Mouse (Mus musculus) heart, embryonic 14.5 days (tissue): ENCODE measurements around the gene Fn1. TPM values are rescaled to one million over a fixed set of nuclear protein-coding genes. Genes with fewer than 3 reads are reported as not detected.

Experiments used
- ATAC-seq: fragments of 200-750 bp; cut with Nextera tagmentation; 2 replicates; pipeline ENCODE4 v1.8.0; 2017; ENCODE audit warnings: low read depth, moderate TSS enrichment; ENCODE audit not compliant: insufficient number of reproducible peaks, insufficient read depth, low FRiP score
- H3K27ac ChIP-seq, 2 experiments: fragments of 200-500 bp in 1 of 2; fragments of 300-500 bp in 1 of 2; sonication (generic) in 1 of 2; replicated peaks in 1 of 2; 2 replicates each; pipeline ENCODE4 v1.5.1; 2012 to 2014; ENCODE audit warnings: low read depth in 2 of 2, low read length in 2 of 2, control low read depth in 1 of 2, mild to moderate bottlenecking in 1 of 2, mixed read lengths in 1 of 2; ENCODE audit not compliant: control insufficient read depth in 1 of 2, insufficient read depth in 1 of 2
- H3K27me3 ChIP-seq: fragments of 300-500 bp; sonication (generic); 2 replicates; pipeline ENCODE4 v1.6.1; 2014; ENCODE audit warnings: mild to moderate bottlenecking, low read length, control low read depth; ENCODE audit not compliant: control insufficient read depth, insufficient read depth
- H3K36me3 ChIP-seq: fragments of 300-500 bp; sonication (generic); 2 replicates; pipeline ENCODE4 v1.6.1; 2014; ENCODE audit warnings: mild to moderate bottlenecking, control low read depth, low read length, mixed read lengths; ENCODE audit not compliant: control insufficient read depth, insufficient read depth
- H3K4me1 ChIP-seq, 2 experiments: fragments of 200-500 bp in 1 of 2; fragments of 300-500 bp in 1 of 2; sonication (generic) in 1 of 2; 2 replicates each; pipeline ENCODE4 v1.6.1; 2012 to 2014; ENCODE audit warnings: low read length in 2 of 2, control low read depth in 1 of 2, mixed read lengths in 1 of 2; ENCODE audit not compliant: control insufficient read depth in 2 of 2, insufficient read depth in 2 of 2
- H3K4me2 ChIP-seq: fragments of 300-500 bp; sonication (generic); 2 replicates; pipeline ENCODE4 v1.6.1; 2014; ENCODE audit warnings: mild to moderate bottlenecking, low read length
- H3K4me3 ChIP-seq, 2 experiments: fragments of 200-500 bp in 1 of 2; fragments of 300-500 bp in 1 of 2; sonication (generic) in 1 of 2; 2 replicates each; pipeline ENCODE4 v1.5.1; 2012 to 2014; ENCODE audit warnings: low read length in 2 of 2, mild to moderate bottlenecking in 2 of 2, control low read depth in 1 of 2, low read depth in 1 of 2, moderate library complexity in 1 of 2; ENCODE audit not compliant: control insufficient read depth in 1 of 2, insufficient read depth in 1 of 2
- H3K9ac ChIP-seq: fragments of 300-500 bp; sonication (generic); 2 replicates; pipeline ENCODE4 v1.6.1; 2014; ENCODE audit warnings: mild to moderate bottlenecking, low read length
- H3K9me3 ChIP-seq: fragments of 300-500 bp; sonication (generic); 2 replicates; pipeline ENCODE4 v1.6.1; 2016; ENCODE audit warnings: low read length, control low read depth; ENCODE audit not compliant: control insufficient read depth
- WGBS: fragments of 180-500 bp; shearing (Covaris S2); extraction: QIAGEN DNeasy Blood & Tissue Kit; methylation state at CpG from one replicate; pipeline ENCODE4 v1.1.7; 2014; 5-methylcytosine and 5-hydroxymethylcytosine counted together
- polyA plus RNA-seq: library from polyadenylated mRNA; unstranded; fragments of >200 nt; fragmentation: Nextera tagmentation; extraction: Ambion mirVana; gene quantifications from 2 replicates; pipeline ENCODE4 v1.2.1, GENCODE M21; 2014

Fn1 gene
- polyA plus RNA-seq, 1 experiment from 2014 or later: 242 TPM

DNA sequence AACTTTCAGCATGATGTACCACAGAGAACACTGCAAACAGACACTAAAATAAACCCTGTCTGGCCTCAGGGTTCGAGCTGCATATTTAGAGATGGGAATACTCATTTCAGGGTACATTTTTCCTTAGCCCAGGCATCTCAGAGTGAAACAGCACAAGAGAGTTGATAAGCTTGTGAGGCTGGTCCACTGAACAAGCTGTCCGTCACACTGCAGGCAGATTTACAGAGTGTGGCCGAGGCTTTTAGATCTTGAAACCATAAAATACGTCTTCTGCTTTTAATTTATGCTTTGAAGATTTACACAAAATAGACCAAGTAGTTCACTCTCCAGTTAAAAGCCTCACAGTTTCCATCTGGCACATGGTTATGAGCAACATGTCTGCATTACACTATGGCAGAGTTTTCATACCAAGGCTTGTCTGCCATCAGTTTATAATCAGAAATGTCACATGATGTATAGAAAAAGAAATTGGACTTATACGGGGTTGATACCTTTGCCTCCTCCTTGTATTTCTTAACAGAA is 29.3 kb upstream of the Fn1 start:
- Histone ChIP-seq H3K27ac (no peak overlapping the region), H3K9ac (no peak overlapping the region)
- ATAC-seq: no peak

DNA sequence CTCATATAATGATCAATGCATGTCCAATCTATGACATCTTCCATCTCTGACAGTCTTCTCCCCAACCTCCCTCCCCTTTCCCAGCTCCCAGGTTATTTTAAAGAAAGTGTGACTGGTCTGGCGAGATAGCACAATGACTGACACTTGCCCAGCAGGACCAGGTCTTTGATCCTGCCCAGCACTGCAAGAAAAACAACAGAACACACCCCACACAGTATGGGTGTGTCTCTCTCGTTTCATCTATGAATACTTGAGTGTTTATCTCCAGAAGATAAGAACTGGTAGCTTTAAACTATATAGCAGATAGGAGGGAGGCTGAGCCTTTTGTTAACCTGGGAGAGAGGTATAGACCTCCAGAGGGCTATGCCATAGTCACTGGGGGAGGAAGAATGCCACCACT is 28.3 kb upstream of the Fn1 start:
- Histone ChIP-seq H3K27ac (no peak overlapping the region), H3K4me2 (no peak overlapping the region), H3K9me3 (0 out of 2 replicates have a peak, but pooled peaks cover 4% of the 10 kb centered on the region), H3K9ac (no peak overlapping the region), H3K36me3 (no peaks in the 10 kb centered on the region), H3K4me1 (peaks cover 6 to 26% of the 10 kb centered on the region in 2 experiments), H3K27me3 (no peaks in the 10 kb centered on the region), H3K4me3 (no peak overlapping the region)
- ATAC-seq: no peak
- WGBS: 8% methylated on average over 2 of the region's 2 CpGs

More for the DNA sequence above, 29.3 kb upstream of the Fn1 start:
- no peaks in the 10 kb centered on the region for H3K27me3 ChIP-seq
- H3K36me3 ChIP-seq: no peaks in the 10 kb centered on the region
- H3K4me3 ChIP-seq: no peak overlapping the region
- 0 out of 2 replicates have a peak, but pooled peaks cover 4% of the 10 kb centered on the region for H3K9me3 ChIP-seq
- peaks cover 6 to 26% of the 10 kb centered on the region in 2 experiments for H3K4me1 ChIP-seq
- 33% methylated on average over 5 of the region's 5 CpGs for WGBS
- no peak overlapping the region for H3K4me2 ChIP-seq

DNA sequence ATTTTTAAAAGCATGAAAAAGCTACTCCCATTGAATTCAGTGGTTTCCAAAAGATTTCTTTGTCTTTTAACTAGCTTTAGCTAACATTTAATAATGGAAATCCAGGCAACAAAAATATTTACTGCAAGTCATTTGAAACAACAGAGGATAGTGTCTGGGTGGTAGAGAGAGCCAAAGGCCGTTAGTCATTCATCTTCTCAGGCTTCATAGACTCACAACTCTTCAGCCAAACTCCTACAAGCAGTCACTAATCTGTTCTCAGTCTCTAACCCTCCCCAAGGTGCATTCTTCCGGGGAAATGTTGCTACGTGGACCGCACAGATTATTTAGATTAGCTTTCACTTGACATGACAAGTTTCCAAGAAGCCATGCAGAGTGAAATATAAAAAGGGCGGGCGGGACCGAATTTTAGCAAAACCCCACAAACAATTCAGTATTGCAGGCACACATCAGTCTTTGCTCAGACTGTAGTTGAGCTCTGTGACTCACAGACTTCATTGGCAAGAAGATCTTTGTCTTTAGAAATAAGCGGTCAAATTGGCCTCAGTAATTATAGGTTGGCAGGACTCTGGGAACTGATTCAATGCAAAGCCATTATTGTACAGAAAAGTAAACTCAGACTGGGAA is 27.2 kb upstream of the Fn1 start:
- Histone ChIP-seq H3K36me3 (no peaks in the 10 kb centered on the region), H3K4me3 (no peak overlapping the region), H3K27me3 (no peaks in the 10 kb centered on the region), H3K27ac (no peak overlapping the region), H3K9me3 (0 out of 2 replicates have a peak, but pooled peaks cover 4% of the 10 kb centered on the region), H3K9ac (no peak overlapping the region), H3K4me2 (no peak overlapping the region), H3K4me1 (peaks cover 6 to 26% of the 10 kb centered on the region in 2 experiments)
- 75% methylated on average over 8 of the region's 8 CpGs for WGBS
- no peak for ATAC-seq

DNA sequence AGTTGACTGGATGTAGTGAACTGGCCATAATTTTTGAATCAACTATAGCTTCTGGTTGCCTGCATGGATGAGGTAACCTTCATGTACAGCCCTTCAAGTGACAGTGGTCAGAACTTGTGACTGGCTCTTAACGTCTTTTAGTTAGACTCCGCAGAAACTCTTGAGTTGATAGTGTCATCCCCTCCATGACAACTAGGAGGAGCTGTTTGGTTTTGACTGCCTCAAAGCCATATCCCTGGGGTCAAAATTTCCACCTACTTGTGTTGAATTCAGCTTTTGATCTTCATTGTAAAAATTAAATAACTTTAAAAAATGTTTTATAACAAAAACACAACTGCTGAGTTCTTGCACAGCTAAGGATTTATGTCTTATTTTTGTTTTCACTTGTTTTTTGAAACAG is 22.4 kb upstream of the Fn1 start:
- H3K4me1 ChIP-seq: no peaks in the 10 kb centered on the region
- no peaks in the 10 kb centered on the region for H3K36me3 ChIP-seq
- H3K4me3 ChIP-seq: no peak overlapping the region
- no peak overlapping the region for H3K9ac ChIP-seq
- no peak overlapping the region for H3K4me2 ChIP-seq
- H3K27me3 ChIP-seq: no peaks in the 10 kb centered on the region
- no peak for ATAC-seq
- 53% methylated on average over 2 of the region's 2 CpGs for whole genome bisulfite sequencing
- no peak overlapping the region for H3K27ac ChIP-seq
- H3K9me3 ChIP-seq: 0 out of 2 replicates have a peak, but pooled peaks cover 4% of the 10 kb centered on the region

DNA sequence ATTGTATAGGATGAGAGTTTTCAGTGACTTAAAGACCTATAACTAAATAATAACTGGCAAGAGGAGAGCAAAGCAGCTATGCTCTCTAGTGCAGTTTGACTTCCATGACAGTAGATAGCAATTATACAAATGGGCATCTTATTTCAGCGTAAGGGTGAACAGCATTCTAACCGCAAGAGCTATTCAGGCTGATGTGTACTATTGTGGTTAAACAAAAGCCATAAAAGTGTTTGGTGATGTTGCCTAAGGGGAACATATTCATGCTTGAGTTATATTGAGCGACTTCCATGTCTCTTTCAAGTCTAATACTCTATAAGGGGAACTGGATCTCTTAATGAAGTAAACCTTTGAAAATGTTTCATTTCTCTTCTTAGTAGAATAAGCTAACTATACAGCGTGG is 21.3 kb upstream of the Fn1 start:
- 0 out of 2 replicates have a peak, but pooled peaks cover 4% of the 10 kb centered on the region for H3K9me3 ChIP-seq
- WGBS: 86% methylated on average over 4 of the region's 4 CpGs

DNA sequence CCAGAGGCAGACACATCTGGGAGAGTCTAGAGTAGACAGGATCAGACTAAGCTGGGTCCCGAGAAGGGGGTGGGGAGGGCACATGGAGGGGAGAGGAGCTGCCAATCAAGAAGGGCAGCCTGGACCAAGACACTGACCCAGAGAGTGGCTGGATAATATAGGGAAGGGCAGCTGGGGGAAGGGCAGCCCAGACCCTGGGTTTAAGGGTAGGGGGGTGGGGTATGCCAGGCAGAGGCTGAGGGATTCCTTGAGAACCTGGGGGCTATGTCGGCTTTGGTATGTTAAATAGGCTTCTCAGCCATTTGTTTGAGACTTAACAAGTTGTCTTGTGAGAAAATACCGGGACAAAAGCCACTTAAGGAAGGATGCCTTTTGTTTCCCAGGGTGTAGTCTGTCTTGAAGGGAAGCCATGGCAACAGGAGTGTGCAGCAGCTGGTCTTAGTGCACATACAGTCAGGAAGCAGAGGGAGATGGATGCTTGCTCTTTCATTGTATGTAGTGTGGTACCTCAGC is 20.5 kb upstream of the Fn1 start:
- no peak overlapping the region for H3K27ac ChIP-seq
- no peaks in the 10 kb centered on the region for H3K27me3 ChIP-seq
- H3K4me3 ChIP-seq: no peak overlapping the region
- H3K36me3 ChIP-seq: no peaks in the 10 kb centered on the region
- 0 out of 2 replicates have a peak, but pooled peaks cover 4% of the 10 kb centered on the region for H3K9me3 ChIP-seq
- ATAC-seq: no peak
- WGBS: 15% methylated on average over 3 of the region's 3 CpGs
- H3K4me2 ChIP-seq: no peak overlapping the region
- no peak overlapping the region for H3K9ac ChIP-seq
- H3K4me1 ChIP-seq: no peaks in the 10 kb centered on the region

More for the DNA sequence above, 21.3 kb upstream of the Fn1 start:
- H3K27me3 ChIP-seq: no peaks in the 10 kb centered on the region
- no peak overlapping the region for H3K4me3 ChIP-seq
- H3K9ac ChIP-seq: no peak overlapping the region
- H3K4me1 ChIP-seq: no peaks in the 10 kb centered on the region
- H3K4me2 ChIP-seq: no peak overlapping the region
- no peaks in the 10 kb centered on the region for H3K36me3 ChIP-seq
- H3K27ac ChIP-seq: no peak overlapping the region
- ATAC-seq: no peak

DNA sequence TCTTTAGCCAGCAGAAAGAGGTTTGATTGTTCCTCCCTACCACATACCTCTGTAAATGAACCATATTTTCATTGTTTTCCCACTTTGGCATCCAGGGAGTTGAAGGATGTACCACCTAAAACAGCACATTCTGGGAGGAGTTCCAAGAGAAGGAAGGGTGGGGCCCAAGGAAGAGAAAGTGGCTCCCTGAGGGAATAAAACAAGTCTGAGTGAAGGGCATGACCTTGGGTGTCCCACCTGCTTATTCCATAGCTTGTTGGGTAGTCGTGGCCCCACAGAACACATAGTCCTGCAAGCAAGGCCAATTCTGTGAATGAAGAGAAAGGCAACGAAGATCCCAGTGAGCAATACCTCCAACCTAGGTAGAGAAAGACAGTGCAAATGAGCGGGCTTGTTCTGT is 19.3 kb upstream of the Fn1 start:
- Histone ChIP-seq H3K36me3 (no peaks in the 10 kb centered on the region), H3K27ac (no peak overlapping the region), H3K4me3 (no peak overlapping the region), H3K27me3 (no peaks in the 10 kb centered on the region), H3K4me1 (no peaks in the 10 kb centered on the region), H3K9me3 (no peaks in the 10 kb centered on the region), H3K9ac (no peak overlapping the region), H3K4me2 (no peak overlapping the region)
- 80% methylated on average over 3 of the region's 3 CpGs for WGBS
- ATAC-seq: no peak
